Mouse (Mus musculus) gastrocnemius, postnatal 10 days (tissue): Measurements from ENCODE around the gene Relb. TPM values are rescaled to one million over a fixed set of nuclear protein-coding genes. Genes with fewer than 3 reads are reported as not detected.

ENCODE experiments used
- total RNA-seq, 2 experiments: library from RNA; stranded (reverse); gene quantifications; 2 replicates each; pipeline ENCODE4 v1.2.3; 2021

The Relb gene
- total RNA-seq, 2 experiments from 2014 or later, result 7.3 to 9.0 TPM

Other genes starting within 250 kb of the Relb start
- 1 to 10 TPM; 7.7 to 9.7 TPM for gene Ercc2, start 247.4 kb downstream of the Relb start, total RNA-seq
- under 1 TPM; 0.12 to 0.18 TPM for gene Klc3, start 225.3 kb downstream of the Relb start, total RNA-seq
- over 10,000 TPM; 22,462 to 26,486 TPM for gene Ckm, start 224.7 kb downstream of the Relb start, total RNA-seq
- 10 to 100 TPM; 12.2 to 16.4 TPM for gene Mark4, start 170.6 kb downstream of the Relb start, total RNA-seq
- under 1 TPM; 0.59 to 0.86 TPM for gene Exoc3l2, start 166.1 kb downstream of the Relb start, total RNA-seq
- gene Bloc1s3, start 121.1 kb downstream of the Relb start, total RNA-seq, result 1 to 10 TPM; 2.2 to 2.4 TPM
- 10 to 100 TPM; 24.6 to 26.5 TPM for gene Trappc6a, start 121.0 kb downstream of the Relb start, total RNA-seq
- not detected for gene Nkpd1, start 111.6 kb downstream of the Relb start, total RNA-seq
- gene Ppp1r37, start 66.4 kb downstream of the Relb start, total RNA-seq, result 10 to 100 TPM; 38.7 to 41.1 TPM
- under 1 TPM; 0.21 to 0.23 TPM for gene Zfp296, start 52.2 kb downstream of the Relb start, total RNA-seq
- 10 to 100 TPM; 52.0 to 59.8 TPM for gene Gemin7, start 51.8 kb downstream of the Relb start, total RNA-seq
- 10 to 100 TPM; 15.2 to 23.2 TPM for gene Clasrp, start 25.0 kb downstream of the Relb start, total RNA-seq
- 10 to 100 TPM; 45.7 to 48.2 TPM for gene Clptm1, start 35.6 kb upstream of the Relb start, total RNA-seq
- gene Apoc2, start 48.5 kb upstream of the Relb start, total RNA-seq, result under 1 TPM in 1 of 2 experiments, not detected in 1; 0.61 TPM
- not detected for gene Gm44805, start 52.0 kb upstream of the Relb start, total RNA-seq
- under 1 TPM in 1 of 2 experiments, not detected in 1; 0.54 TPM for gene Apoc4, start 52.0 kb upstream of the Relb start, total RNA-seq
- 1 to 10 TPM in 1 of 2 experiments, not detected in 1; 4.1 TPM for gene Apoc1, start 63.2 kb upstream of the Relb start, total RNA-seq
- gene Apoe, start 69.8 kb upstream of the Relb start, total RNA-seq, result 100 to 1,000 TPM; 100 to 116 TPM
- 10 to 100 TPM; 59.3 to 63.3 TPM for gene Tomm40, start 86.0 kb upstream of the Relb start, total RNA-seq
- 10 to 100 TPM; 13.3 to 14.6 TPM for gene Nectin2, start 121.0 kb upstream of the Relb start, total RNA-seq
- 10 to 100 TPM; 60.3 to 68.9 TPM for gene Bcam, start 141.6 kb upstream of the Relb start, total RNA-seq
- gene Cblc, start 167.4 kb upstream of the Relb start, total RNA-seq, result under 1 TPM; 0.38 to 0.59 TPM
- gene Bcl3, start 193.3 kb upstream of the Relb start, total RNA-seq, result 1 to 10 TPM; 1.8 to 7.0 TPM
- not detected for gene Gm19345, start 222.6 kb upstream of the Relb start, total RNA-seq
- not detected for gene Ceacam16, start 231.9 kb upstream of the Relb start, total RNA-seq